Mouse (Mus musculus): Measurements from ENCODE around the gene 6430548M08Rik.

Gene 6430548M08Rik

DNA sequence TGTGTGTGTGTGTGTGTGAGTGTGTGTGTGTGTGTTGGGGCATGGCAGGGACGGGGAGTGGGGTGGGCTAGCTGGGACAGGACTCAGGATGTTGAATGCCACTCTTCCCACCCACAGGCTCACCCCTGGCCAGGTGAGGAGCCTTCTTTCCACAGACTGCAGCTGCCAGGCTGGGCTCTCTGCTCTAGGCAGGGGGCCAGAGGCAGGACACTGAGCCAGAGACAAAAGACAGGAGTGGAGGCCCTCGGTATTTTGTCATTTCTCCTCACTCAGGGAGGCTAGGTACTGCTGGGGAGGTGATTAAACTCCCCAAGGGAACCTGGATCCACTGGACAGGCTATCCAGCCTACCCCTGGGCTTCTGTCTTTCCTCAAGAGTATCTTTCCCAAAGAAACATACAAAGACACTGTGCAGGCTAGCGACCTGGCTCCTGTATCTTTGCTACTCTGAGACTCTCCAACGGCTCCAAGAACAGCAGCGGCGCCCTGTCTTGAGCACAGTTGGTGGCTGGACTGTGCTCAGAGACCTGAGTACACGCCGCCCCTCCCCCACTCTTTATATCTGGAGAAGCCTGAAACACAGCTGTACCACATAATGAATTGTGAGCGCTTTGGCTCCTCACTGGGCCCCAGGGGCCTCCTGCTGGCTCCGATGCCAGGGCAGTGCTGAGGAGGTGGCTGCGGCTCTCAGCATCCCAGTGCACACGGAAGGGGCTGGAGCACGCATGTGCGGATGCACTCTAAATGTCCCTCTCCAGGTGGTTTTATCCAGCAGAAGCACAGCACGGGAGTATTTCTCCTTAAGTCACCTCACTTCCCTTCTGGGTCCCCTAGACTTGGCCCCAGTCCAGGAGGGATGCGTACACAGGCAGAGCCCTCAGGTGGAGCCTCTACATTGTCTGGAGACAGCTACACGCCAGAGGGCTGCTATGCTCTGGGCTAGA is 71.2 kb downstream of the 6430548M08Rik start:
- DNase-seq: no peak

DNA sequence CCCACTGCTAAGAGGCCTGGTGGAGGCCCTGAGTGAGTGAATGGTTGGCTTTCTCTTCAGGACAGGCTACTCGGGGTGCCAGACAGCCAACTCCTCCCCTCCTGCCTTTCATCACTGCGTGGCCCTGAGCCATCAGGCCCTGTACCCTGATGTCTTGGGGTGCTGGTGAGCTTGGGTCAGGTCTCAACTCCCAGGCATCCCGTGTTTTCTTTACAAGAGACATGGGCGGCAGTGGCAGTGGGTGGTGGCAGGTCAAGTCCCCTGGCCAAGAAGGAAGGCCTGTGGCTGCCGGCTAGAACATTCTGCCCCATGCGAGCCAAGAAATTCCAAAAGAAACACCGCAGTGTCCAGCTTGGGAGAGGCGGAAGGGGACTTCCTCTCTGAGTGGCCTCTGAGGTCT is 72.5 kb downstream of the 6430548M08Rik start:
- no peak for DNase-seq

DNA sequence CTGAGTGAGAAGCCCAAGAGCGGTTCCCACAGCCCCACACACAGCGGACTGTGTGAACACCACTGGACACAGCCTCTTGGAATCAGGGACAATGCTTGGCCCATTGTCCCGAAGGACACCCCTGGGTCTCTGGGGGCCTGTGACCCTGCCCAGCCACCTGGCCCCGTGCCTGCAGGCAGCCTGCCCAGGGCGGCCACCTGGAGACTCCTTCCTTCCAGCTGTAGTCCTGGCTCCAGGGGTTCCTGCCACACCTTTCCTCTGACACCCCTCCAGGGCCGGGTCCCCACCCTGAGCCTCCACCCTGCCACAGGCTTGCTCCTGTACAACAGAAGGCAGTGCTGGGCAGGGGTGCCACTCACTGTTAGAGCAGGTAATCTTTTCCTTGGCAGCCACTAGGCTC is 74.6 kb downstream of the 6430548M08Rik start:
- DNase-seq: peak; percentile 62

DNA sequence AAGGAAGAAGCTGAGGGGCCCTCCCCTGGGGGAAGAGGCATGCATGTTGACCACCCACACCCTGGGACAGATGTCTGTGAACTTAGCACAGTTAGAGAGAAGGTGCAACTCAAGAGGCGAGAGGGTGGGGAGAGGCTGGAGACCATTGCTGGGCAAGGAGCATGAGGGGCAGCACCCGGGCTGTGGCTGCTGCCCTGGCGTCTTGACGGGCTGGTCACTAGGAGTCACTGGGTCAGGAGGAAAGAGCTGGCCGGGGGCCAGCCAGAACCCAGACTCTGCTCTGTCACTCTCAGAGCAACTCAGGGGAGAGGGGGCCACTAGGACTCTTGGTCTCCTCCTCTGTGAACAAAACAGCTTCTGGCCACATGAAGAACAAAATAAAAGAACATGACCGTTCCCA is 75.5 kb downstream of the 6430548M08Rik start:
- DNase-seq: peak; percentile 59

DNA sequence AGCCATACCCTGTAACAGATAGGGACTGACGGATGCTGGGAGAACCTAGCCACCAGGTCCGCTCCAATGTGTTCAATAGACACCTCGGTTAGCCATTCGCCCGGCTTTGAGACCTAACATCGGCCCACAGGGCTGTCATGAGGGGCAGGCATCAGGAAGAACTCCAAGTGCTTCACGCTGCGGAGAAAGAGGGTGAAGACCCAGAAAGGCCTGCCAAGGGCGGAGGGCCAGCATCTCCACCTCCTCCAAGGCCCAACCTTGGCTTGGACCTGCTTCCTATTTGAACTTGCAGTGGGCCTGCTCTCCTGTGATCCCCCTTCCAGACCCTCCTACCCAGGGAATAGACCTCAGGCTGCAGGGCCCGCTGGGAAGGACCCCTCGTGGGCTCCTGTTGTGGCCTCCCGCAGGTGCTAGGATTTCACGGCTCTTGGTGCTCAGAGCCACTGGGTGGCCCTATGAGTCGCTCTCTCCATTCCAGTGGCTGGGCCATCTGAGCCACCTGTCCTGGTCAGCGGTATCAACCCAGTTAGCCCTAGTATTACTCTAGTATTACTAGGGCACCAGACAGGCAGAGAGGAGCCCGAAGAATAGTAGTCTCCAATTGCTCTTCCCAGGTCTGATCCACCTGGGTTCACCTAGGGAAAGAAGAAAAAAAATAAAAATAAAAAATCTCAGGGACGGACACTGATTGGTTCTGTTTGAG is 76.3 kb downstream of the 6430548M08Rik start:
- DNase-seq: peak; percentile 72

DNA sequence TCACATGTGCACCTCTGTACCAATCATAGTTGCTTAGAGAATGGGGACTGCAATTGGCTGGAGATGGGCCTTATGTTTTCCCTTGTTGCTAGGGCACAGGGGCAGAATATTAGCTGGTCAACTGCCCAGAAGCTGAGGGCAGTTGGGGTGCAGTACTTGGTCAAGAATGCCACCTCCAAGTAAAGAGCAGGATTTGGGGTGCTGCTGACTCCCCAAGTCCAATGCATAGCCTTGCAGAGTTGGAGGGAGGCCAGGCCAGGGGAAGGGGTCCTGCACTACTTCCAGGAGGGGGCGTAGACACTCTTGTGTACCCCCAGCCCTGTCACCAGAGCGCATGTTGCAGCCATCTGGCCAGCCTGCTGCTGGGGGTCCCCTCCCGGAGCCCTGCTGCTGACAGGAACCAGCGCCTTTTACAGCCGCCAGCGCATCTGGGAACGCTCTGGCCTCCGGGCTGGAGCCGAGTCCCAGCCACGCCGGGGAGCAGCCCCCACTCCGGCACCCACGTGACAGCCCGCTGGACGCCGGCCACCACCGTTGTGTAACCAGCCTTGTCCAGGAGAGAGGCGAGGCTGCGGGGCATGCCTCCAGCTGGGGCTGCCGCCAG is 77.0 kb downstream of the 6430548M08Rik start:
- DNase-seq: peak; percentile 94

DNA sequence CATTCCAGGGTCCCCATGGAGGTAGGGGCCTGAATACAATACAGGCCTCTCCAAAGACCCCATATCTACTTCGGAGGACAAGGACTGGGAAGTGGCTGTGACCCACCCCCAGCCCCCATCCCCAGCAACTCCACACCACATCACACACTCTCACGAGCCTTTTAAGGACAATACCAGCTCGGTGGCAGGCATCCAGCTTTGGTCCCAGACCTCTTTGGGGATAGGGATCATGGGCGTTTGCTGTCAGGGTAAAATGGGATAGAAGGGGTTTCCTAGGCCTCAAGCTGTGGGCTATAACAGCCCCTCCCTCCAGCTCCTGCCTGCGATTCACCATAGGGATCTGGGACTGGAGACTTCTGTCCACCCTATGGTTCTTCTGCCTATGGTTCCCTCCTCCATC is 77.7 kb downstream of the 6430548M08Rik start:
- DNase-seq: peak; percentile 62

DNA sequence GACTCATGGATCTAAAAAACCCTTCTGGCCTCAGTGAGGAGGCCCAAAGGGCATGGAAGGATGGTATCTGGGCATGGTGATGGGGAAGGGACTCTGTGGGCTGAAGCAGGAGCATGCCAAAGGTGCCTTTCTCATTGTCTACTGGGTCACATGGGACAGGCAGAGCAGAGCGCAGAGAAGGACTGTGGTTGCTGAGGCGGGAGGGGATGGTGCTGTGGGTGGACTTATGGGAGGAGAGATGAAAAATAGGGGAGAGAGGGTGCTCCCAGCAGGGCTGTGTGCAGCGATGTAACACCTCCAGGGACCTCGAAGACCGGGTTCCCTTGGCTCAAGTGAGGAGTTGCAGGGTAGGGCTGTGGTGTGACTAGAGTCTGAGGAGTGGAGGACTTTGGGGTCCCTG is 78.2 kb downstream of the 6430548M08Rik start:
- DNase-seq: no peak

DNA sequence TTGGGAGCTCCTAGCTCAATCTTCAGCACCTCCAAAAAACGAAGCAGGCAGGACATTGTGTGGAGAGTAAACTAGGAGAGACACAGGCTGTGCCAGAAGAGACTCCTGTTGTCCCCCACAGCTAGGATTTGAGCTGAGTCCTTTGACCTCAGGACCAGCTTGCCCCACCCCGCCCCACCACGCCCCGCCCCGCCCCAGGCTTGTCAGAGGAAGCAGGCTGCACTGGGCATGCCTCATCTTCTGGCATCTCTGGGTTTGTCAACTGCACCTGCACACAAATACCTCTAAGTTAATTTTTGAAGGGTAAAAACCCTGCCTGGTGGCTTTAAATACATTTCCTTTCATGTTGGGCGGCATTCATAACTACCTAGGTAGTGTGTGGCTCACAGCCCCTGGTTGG is 87.4 kb downstream of the 6430548M08Rik start:
- DNase-seq: no peak

DNA sequence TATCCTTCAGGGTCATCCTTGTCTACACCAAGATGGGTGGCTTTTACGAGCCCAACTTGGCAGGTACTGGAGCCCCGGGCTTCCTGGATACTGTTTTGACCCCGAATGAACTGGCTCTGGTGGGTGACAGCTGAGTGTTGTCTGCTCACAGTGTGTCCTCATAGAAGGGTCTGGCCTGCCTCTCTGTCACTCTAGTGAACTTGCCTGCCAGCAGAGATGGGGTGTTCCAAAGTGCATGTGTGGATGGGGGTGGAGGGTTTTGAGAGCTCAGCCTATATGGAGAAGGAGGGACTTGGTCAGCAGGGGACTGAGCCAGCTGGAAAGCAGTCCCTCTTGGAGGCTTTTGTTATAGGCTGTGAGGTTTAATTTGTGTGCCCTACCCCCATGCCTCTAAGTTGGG is 88.6 kb downstream of the 6430548M08Rik start:
- DNase-seq: no peak

DNA sequence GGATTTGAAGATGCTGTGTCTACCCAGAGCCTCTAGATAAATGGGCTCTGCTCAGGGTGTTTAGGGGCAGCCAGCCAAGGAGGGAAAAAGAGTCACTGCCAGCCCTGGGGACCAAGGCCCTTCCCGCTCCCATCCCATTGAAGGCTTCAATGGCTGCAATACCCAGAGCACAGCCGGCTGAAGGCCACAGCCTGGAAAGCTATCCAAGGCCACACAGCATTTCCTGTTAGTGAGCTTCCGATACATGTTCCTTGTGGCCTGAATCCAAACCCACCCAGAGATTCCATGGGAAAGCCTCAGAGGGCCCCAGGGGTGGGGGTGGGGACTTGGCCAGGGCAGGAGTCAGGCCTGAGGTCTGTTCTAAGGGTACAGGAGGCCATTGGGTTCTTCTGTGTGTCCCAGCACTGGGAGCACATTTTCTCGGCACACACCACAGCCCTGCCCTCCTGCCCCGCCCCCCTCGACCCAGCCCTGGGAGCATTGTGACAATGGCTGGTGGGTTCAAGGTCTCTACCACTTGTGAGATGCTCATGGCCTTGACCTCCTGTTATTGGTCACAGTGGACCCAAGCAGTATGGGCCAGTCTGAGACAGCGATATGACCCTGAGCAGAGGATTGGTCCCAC is 90.9 kb downstream of the 6430548M08Rik start:
- no peak for DNase-seq

DNA sequence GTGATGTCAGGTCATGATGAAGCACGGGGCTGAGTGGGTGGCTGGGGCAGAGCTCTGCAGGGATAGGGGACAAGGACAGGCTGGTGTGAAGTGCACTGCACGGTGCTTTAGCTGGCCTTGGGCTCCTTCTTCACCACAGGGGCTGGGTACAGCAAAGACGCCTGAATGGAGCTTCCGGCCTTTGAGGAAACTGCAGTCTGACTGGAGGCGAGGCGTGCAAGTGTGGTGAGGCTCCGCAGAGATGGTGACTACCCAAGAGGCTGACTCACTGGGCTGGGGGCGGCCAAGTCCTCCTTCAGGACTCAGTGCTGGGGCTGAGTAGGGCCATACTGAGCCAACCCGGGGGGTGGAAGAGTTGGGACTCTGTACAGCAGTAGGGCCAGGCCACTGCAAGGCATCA is 92.0 kb downstream of the 6430548M08Rik start:
- DNase-seq: no peak

DNA sequence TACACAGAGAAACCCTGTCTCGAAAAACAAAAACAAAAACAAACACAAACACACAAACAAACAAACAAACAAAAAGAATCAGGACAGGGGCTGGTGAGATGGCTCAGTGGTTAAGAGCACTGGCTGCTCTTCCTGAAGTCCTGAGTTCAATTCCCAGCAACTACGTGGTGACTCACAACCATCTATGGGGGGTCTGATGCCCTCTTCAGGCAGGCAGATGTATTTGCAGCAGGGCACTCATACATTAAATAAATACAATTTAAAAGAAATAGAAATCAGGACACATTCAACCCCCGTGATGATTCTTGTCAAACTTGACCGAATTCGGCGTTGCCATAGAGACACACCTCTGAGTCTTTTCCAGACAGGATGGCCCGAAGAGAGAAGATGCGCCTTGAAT is 93.4 kb downstream of the 6430548M08Rik start:
- no peak for DNase-seq

DNA sequence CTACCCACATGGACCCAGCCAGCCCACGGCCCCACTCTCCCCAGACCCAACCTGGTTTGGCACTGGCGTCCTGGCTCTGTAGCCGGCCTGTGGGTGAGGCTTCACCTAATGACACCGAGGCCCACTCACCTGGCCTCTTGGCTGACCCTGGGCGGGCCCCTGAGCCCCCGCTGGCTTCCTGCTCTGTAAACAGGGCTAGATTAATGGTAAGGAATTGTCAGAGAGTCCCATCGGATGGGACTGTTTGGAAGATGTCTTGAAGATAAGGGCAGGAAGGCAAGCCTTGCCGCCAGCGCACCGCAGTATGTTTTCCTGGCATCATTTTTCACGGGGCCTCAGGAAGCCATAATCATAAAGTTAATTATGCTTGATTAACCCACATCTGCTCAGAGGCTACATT is 94.2 kb downstream of the 6430548M08Rik start:
- DNase-seq: no peak

DNA sequence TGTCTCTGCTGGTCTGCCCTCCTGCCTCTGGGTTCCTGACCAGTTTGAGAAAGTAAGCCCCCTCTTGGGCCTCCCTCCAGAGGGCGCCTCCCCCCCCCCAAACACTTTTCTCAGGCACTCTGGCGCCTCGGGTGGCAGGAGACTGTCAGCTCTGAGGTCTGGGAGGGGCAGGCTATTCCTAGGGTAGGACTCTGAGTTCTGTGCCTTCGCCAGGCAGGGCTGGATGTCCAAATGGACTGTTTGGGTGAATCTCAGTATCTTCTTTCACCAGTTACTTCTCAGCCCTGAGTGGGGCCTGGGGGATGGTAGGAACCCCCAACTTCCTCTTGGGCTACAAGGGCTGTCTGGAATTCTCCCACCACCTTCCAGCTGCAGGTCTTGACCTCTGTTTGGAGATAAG is 97.4 kb downstream of the 6430548M08Rik start:
- no peak for DNase-seq

DNA sequence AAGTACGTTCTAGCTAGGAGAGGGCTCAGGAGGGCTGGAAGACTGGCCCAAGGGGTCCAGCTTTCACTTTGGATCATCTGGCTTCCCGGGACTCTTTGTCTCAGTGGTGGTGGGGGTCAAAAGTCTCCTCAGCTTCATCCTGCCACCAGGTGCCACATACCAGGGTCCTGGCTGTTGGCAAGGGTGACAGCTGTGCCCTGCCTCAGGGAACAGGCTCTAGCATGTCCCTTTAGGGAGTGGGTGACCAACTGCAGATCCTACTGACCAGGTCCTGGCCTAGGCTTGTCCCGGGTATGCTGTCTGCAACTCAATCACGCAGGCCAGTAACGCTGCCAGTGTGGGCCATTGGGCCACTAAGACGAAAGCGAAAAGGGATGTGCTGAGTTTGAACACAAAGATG is 98.6 kb downstream of the 6430548M08Rik start:
- no peak for DNase-seq

DNA sequence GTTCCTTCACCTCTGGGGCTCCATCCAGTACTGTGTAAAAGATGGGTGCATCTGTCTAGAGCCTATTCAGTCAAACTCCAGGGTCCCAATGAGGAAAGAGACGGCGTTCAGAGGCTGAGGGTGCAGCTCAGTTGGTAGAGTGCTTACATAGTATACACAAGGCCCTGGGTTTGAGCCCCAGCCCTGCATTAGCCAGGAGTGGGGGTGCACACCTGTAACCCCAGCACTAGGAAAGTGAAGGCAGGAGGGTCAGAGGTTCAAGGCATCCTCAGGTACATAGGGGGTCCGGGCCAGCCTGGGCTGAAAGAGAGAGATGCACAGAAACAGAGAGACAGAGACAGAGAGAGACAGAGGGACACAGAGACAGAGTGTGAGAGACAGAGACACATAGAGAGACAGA is 99.3 kb downstream of the 6430548M08Rik start:
- DNase-seq: peak; percentile 48

DNA sequence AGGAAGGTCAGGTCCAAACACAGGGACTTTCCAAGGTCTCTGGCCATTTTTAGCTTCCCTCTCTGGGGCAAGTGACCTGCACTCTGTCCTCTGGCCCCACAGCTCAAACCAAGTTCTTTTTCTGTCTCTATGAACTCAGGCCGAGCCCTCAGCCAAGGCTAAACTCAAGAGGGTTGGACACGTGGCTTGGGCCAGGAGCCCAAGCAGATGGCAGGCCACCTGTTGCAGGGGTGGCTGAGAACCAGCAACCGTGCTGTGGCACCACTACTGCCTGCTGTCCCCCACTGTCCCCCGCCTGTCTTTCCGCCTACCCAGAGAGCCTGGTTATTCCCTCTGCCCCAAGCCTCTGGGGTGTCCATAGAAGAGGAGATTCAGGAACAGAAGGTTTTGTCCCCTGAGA is 100.0 kb downstream of the 6430548M08Rik start:
- peak; percentile 96 for DNase-seq

Measured in cerebellum, adult 9-11 months (tissue).